Mouse (Mus musculus) liver, embryonic 14.5 days (tissue): ENCODE measurements at regions not wholly inside any gene's neighbourhood (a gene's known extent, or its start where the extent isn't known, plus 50 kb on each side); places are given as distances from the start of the nearest gene placed in this dataset.

Experiments used
- ATAC-seq: fragments of 200-750 bp; cut with Nextera tagmentation; 2 replicates; pipeline ENCODE4 v1.8.0; 2017; ENCODE audit warnings: moderate number of reproducible peaks, mild to moderate bottlenecking, moderate library complexity; ENCODE audit not compliant: insufficient read depth
- DNase-seq, 3 experiments: peaks; one replicate each; pipeline ENCODE4 v3.0.0-alpha.2; 2012 to 2013; ENCODE audit warnings: low read depth in 3 of 3, low spot score in 3 of 3
- H3K27ac ChIP-seq: fragments of 300-500 bp; sonication (generic); 2 replicates; pipeline ENCODE4 v1.5.1; 2014; ENCODE audit warnings: moderate library complexity, mild to moderate bottlenecking, control low read depth, inconsistent platforms
- H3K27me3 ChIP-seq: fragments of 300-500 bp; sonication (generic); 2 replicates; pipeline ENCODE4 v1.6.1; 2014; ENCODE audit warnings: mild to moderate bottlenecking, low read length, moderate library complexity; ENCODE audit not compliant: control insufficient read depth, insufficient read depth
- H3K36me3 ChIP-seq: fragments of 300-500 bp; sonication (generic); replicated peaks from 2 replicates; pipeline ENCODE4 v1.6.1; 2014; ENCODE audit warnings: low read depth; ENCODE audit not compliant: control insufficient read depth, insufficient read depth
- H3K4me1 ChIP-seq, 2 experiments: fragments of 200-500 bp in 1 of 2; fragments of 300-500 bp in 1 of 2; sonication (generic) in 1 of 2; replicated peaks; 2 replicates each; pipeline ENCODE4 v1.6.1; 2012 to 2014; ENCODE audit warnings: antibody characterized with exemption in 1 of 2, inconsistent platforms in 1 of 2, low read length in 1 of 2; ENCODE audit not compliant: control insufficient read depth in 2 of 2, insufficient read depth in 2 of 2
- H3K4me2 ChIP-seq: fragments of 300-500 bp; sonication (generic); 2 replicates; pipeline ENCODE4 v1.6.1; 2014; ENCODE audit warnings: low read depth, mild to moderate bottlenecking, control low read depth, moderate library complexity
- H3K4me3 ChIP-seq, 2 experiments: fragments of 200-500 bp in 1 of 2; fragments of 300-500 bp in 1 of 2; sonication (generic) in 1 of 2; 2 replicates each; pipeline ENCODE4 v1.5.1; 2012 to 2014; ENCODE audit warnings: low read depth in 2 of 2, low read length in 2 of 2, mild to moderate bottlenecking in 2 of 2, control low read depth in 1 of 2, inconsistent platforms in 1 of 2, moderate library complexity in 1 of 2; ENCODE audit not compliant: insufficient read depth in 1 of 2
- H3K9ac ChIP-seq: fragments of 300-500 bp; sonication (generic); replicated peaks from 2 replicates; pipeline ENCODE4 v1.6.1; 2014; ENCODE audit warnings: mild to moderate bottlenecking, control low read depth, moderate library complexity
- H3K9me3 ChIP-seq: fragments of 300-500 bp; sonication (generic); 2 replicates; pipeline ENCODE4 v1.6.1; 2016; ENCODE audit warnings: low read length, mixed read lengths; ENCODE audit not compliant: control insufficient read depth
- CTCF ChIP-seq: IDR thresholded peaks from 2 replicates; pipeline ENCODE4 v1.5.1; 2016; ENCODE audit warnings: antibody characterized with exemption, low read depth, control low read depth
- EP300 ChIP-seq: IDR thresholded peaks from 2 replicates; pipeline ENCODE4 v1.6.1; 2016; ENCODE audit warnings: antibody characterized with exemption, low read depth
- WGBS: fragments of 180-500 bp; shearing (Covaris S2); extraction: QIAGEN DNeasy Blood & Tissue Kit; methylation state at CpG from one replicate; pipeline ENCODE4 v1.1.7; 2014; ENCODE audit not compliant: insufficient replicate concordance; 5-methylcytosine and 5-hydroxymethylcytosine counted together

GRCm38 (mm10) chr14:13190801-13191200 is 93.8 kb upstream of the Synpr start:
- 62% methylated on average over 1 of the region's 1 CpGs for WGBS
- DNase-seq: no peak
- no peak for ATAC-seq
- H3K9me3 ChIP-seq: no peaks in the 10 kb centered on the region
- no peaks in the 10 kb centered on the region for H3K27me3 ChIP-seq
- no peak overlapping the region for H3K4me2 ChIP-seq
- H3K4me3 ChIP-seq: no peak overlapping the region
- no peak overlapping the region for H3K27ac ChIP-seq
- H3K9ac ChIP-seq: no peak overlapping the region
- no peaks in the 10 kb centered on the region for H3K36me3 ChIP-seq
- TF ChIP-seq EP300 (no peak), CTCF (no peak)
- H3K4me1 ChIP-seq: no peaks in the 10 kb centered on the region

GRCm38 (mm10) chr14:13192746-13193145 is 91.8 kb upstream of the Synpr start:
- H3K27ac ChIP-seq: no peak overlapping the region
- no peak overlapping the region for H3K9ac ChIP-seq
- TF ChIP-seq EP300 (no peak), CTCF (no peak)
- H3K4me1 ChIP-seq: no peaks in the 10 kb centered on the region
- no peaks in the 10 kb centered on the region for H3K9me3 ChIP-seq
- ATAC-seq (no peak), DNase-seq (no peak)
- WGBS: 48% methylated on average over 1 of the region's 1 CpGs
- no peak overlapping the region for H3K4me3 ChIP-seq
- H3K27me3 ChIP-seq: no peaks in the 10 kb centered on the region
- no peak overlapping the region for H3K4me2 ChIP-seq
- H3K36me3 ChIP-seq: no peaks in the 10 kb centered on the region

- no peak for DNase-seq
- ATAC-seq: no peak
- WGBS: 24% methylated on average over 3 of the region's 3 CpGs
- Histone ChIP-seq H3K4me3 (no peak overlapping the region), H3K9ac (no peak overlapping the region), H3K27ac (no peak overlapping the region), H3K36me3 (no peaks in the 10 kb centered on the region), H3K9me3 (no peaks in the 10 kb centered on the region), H3K4me1 (no peaks in the 10 kb centered on the region), H3K4me2 (no peak overlapping the region), H3K27me3 (no peaks in the 10 kb centered on the region)
- TF ChIP-seq EP300 (no peak), CTCF (no peak)
These were observed 87.2 kb upstream of the Synpr start for GRCm38 (mm10) chr14:13197330-13197892.

DNA sequence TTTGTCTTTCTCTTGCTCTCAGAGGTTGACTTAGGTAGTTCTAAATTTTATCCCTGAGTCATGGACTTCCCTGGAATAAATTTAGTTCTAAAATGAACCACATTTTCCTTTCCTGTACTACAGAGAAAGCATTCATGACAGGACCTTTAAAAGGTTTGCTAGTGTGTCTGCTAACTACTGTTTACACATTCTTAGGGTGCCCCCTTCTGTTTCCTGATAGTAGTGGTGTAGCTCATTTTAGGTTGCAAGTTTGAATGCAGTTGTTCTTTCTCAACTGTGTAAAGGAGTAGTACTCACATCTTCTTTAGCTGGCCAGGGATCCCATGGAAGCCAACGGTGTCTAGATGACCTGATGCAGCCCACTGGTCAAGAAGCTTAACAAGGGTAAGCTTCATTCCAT is 86.1 kb upstream of the Synpr start:
- Histone ChIP-seq H3K36me3 (no peaks in the 10 kb centered on the region), H3K27ac (no peak overlapping the region), H3K27me3 (no peaks in the 10 kb centered on the region), H3K9me3 (no peaks in the 10 kb centered on the region), H3K4me3 (no peak overlapping the region), H3K4me1 (no peaks in the 10 kb centered on the region), H3K9ac (no peak overlapping the region), H3K4me2 (no peak overlapping the region)
- no peak for DNase-seq
- no peak for ATAC-seq
- WGBS: 19% methylated on average over 1 of the region's 1 CpGs
- TF ChIP-seq EP300 (no peak), CTCF (peak; percentile 9; the same call in 1 of the 2 replicates)

DNA sequence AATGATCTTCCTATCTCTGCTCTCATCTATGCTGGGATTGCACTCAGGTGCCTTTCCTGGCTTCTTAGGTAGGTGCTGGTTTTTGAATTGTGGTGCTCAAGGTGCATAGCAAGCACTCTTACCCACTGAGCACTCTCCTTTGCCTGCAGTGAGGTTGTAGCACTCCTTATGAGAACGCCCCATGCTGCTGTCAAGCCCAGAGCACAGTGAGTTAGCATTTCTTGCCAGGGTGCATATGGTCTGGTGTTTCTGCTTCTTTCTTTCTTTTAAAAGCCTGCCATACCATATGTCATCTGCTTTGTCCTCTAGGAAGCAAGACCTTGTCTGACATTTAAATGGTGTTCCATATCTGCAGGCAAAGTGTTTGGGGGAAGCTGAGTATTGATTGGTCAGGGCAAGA is 71.9 kb upstream of the Synpr start:
- no peak for ATAC-seq
- no peak for DNase-seq
- TF ChIP-seq CTCF: no peak
- TF ChIP-seq EP300: no peak
- no peak overlapping the region for H3K9ac ChIP-seq
- H3K4me3 ChIP-seq: no peak overlapping the region
- no peaks in the 10 kb centered on the region for H3K36me3 ChIP-seq
- no peaks in the 10 kb centered on the region for H3K4me1 ChIP-seq
- H3K9me3 ChIP-seq: no peaks in the 10 kb centered on the region
- no peak overlapping the region for H3K27ac ChIP-seq
- 53% methylated on average over 1 of the region's 1 CpGs for WGBS
- no peak overlapping the region for H3K4me2 ChIP-seq
- H3K27me3 ChIP-seq: no peaks in the 10 kb centered on the region
